Mouse (Mus musculus) lung, postnatal 0 days (tissue): ENCODE results near the gene Tbc1d32.

Experiments used
- CTCF ChIP-seq: IDR thresholded peaks from 2 replicates; pipeline ENCODE4 v1.5.1; 2016; ENCODE audit warnings: antibody characterized with exemption, mild to moderate bottlenecking
- EP300 ChIP-seq: IDR thresholded peaks from 2 replicates; pipeline ENCODE4 v1.6.1; 2016; ENCODE audit warnings: antibody characterized with exemption, mild to moderate bottlenecking, control low read depth

DNA sequence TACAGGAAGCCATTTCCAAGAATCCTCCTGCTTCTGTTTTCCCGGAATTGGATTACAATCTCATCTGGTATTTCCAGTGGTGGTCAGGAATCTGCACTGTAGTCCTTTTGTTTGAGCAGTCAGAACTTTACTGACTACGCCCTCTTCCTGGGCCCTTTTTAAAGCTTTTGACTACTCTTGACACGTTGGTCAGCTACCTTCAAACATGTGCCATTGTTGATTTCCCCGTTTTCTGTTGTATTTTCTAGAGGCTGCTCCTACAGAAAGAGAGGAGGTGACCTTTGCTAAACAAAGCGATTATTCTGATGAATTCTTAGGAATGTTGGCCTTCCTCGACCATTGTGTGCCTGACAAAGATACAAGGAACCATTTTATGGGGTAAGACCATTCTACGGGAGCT lies 250.5 kb downstream of the Tbc1d32 start:
- TF ChIP-seq CTCF: no peak
- no peak for TF ChIP-seq EP300
